Mouse (Mus musculus) small intestine, adult 2 months (tissue): ENCODE data around the gene Izumo1r.

Experiments used
- CTCF ChIP-seq: fragments of 200-500 bp; IDR thresholded peaks from 2 replicates; pipeline ENCODE4 v1.5.1; 2012; ENCODE audit warnings: low read depth, mild to moderate bottlenecking, control low read depth, inconsistent platforms, low read length, moderate library complexity, mixed read lengths; ENCODE audit not compliant: insufficient replicate concordance, insufficient read length; ENCODE audit errors: extremely low read depth
- POLR2A ChIP-seq: fragments of 200-500 bp; IDR thresholded peaks from 2 replicates; pipeline ENCODE4 v1.6.1; 2012; ENCODE audit warnings: low read depth, mild to moderate bottlenecking, control low read depth, inconsistent platforms, low read length, moderate library complexity

DNA sequence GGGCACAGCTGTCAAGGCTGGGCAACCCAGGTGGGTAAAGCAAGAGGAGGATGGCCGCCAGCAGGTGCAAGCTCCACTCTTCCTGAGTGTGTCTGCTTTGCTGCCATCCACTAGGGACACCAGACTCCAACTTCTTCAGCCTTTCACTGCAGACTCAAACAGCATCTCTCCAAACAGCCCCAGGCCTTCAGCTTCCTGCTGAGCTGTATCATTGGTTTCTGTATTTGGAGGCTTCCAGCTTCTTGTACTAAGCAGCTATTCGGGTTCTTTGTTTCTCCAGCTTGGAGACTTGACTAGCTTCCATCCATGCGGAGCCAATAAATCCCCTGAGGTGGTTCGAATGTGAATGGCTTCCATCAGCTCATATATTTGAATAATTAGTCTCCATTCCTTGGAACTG lies 49.2 kb downstream of the Izumo1r start:
- no peak for TF ChIP-seq CTCF
- no peak for TF ChIP-seq POLR2A
